Mouse (Mus musculus) erythroblast, embryonic 14.5 days (primary cell): ENCODE data around the gene Cpxcr1. TPM values are rescaled to one million over a fixed set of nuclear protein-coding genes. Genes with fewer than 3 reads are reported as not detected.

Experiments
- H3K27me3 ChIP-seq: 2 replicates; pipeline ENCODE4 v1.6.1; 2012; ENCODE audit warnings: inconsistent platforms; ENCODE audit not compliant: control insufficient read depth
- H3K36me3 ChIP-seq: 2 replicates; pipeline ENCODE4 v1.6.1; 2012; ENCODE audit warnings: mild to moderate bottlenecking, inconsistent platforms; ENCODE audit not compliant: control insufficient read depth
- H3K4me1 ChIP-seq: 2 replicates; pipeline ENCODE4 v1.6.1; 2012; ENCODE audit warnings: inconsistent platforms; ENCODE audit not compliant: control insufficient read depth
- H3K4me3 ChIP-seq: replicated peaks from 2 replicates; pipeline ENCODE3; 2012; ENCODE audit warnings: moderate library complexity, mild to moderate bottlenecking, inconsistent platforms
- H3K9me3 ChIP-seq: 2 replicates; pipeline ENCODE4 v1.6.1; 2012; ENCODE audit warnings: low read length, inconsistent platforms, mixed read lengths; ENCODE audit not compliant: control insufficient read depth
- GATA1 ChIP-seq: IDR thresholded peaks from 2 replicates; pipeline ENCODE4 v1.6.1; 2012; ENCODE audit warnings: low read length, inconsistent platforms, mixed read lengths
- TAL1 ChIP-seq: IDR thresholded peaks from 3 replicates; pipeline ENCODE4 v1.6.1; 2012; ENCODE audit warnings: low read length, inconsistent platforms, mixed read lengths
- polyA plus RNA-seq: library from polyadenylated mRNA; stranded (reverse); fragments of >175 nt; gene quantifications from 2 replicates; pipeline ENCODE4 v1.2.3, GENCODE M21; 2012

Cpxcr1 gene
- polyA plus RNA-seq, result not detected in 2 replicates

DNA sequence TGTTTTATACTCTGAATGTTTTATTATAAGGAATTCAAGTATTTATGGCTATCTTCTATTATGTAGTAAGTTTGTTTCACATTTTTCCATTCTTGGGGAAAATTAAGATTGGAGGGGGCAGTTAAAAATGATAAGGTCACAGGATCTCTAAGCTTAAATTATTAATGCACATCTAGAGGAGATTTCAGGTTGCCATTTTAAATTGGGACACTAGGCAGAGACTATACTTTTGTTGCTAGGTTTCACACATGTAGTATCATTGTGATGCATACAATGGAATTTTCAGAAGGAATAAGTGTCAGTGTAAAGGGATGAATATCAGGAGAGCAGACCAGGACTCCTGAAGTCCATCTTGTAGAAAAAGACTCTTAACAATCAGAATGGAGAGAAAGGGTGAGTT is at the start of gene Cpxcr1:
Gene Cpxcr1, plus strand, starts transcription at position 301 of the 400 bp plus-strand sequence.
- H3K36me3 ChIP-seq, result no peaks in the 10 kb centered on the region
- TF ChIP-seq GATA1 (no peak), TAL1 (no peak)
- H3K4me1 ChIP-seq, result no peaks in the 10 kb centered on the region
- H3K27me3 ChIP-seq, result no peaks in the 10 kb centered on the region
- no peaks in the 10 kb centered on the region for H3K9me3 ChIP-seq
- H3K4me3 ChIP-seq, result no peak within 1 kb of the TSS

Other genes starting within 250 kb of the Cpxcr1 start
- gene H2afb2, start 232.2 kb downstream of the Cpxcr1 start, polyA plus RNA-seq, result not detected in 2 replicates